Mouse (Mus musculus) embryonic facial prominence, embryonic 15.5 days (tissue): ENCODE results near the gene Lpp. TPM values are rescaled to one million over a fixed set of nuclear protein-coding genes. Genes with fewer than 3 reads are reported as not detected.

Source experiments
- ATAC-seq: fragments of 200-750 bp; cut with Nextera tagmentation; 2 replicates; pipeline ENCODE4 v1.8.0; 2017; ENCODE audit warnings: low read depth, moderate TSS enrichment; ENCODE audit not compliant: insufficient number of reproducible peaks, low FRiP score, low TSS enrichment
- H3K27ac ChIP-seq: fragments of 300-500 bp; sonication (generic); replicated peaks from 2 replicates; pipeline ENCODE4 v1.5.1; 2015; ENCODE audit warnings: mild to moderate bottlenecking, inconsistent platforms
- H3K27me3 ChIP-seq: fragments of 300-500 bp; sonication (generic); 2 replicates; pipeline ENCODE4 v1.6.1; 2015; ENCODE audit warnings: inconsistent platforms
- H3K36me3 ChIP-seq: fragments of 300-500 bp; sonication (generic); 2 replicates; pipeline ENCODE4 v1.6.1; 2015; ENCODE audit warnings: mild to moderate bottlenecking, inconsistent platforms
- H3K4me1 ChIP-seq: fragments of 300-500 bp; sonication (generic); 2 replicates; pipeline ENCODE4 v1.6.1; 2015; ENCODE audit warnings: inconsistent platforms
- H3K4me2 ChIP-seq: fragments of 300-500 bp; sonication (generic); replicated peaks from 2 replicates; pipeline ENCODE4 v1.6.1; 2015; ENCODE audit warnings: mild to moderate bottlenecking, inconsistent platforms
- H3K4me3 ChIP-seq: fragments of 300-500 bp; sonication (generic); replicated peaks from 2 replicates; pipeline ENCODE4 v1.5.1; 2015; ENCODE audit warnings: mild to moderate bottlenecking, inconsistent platforms
- H3K9ac ChIP-seq: fragments of 300-500 bp; sonication (generic); 2 replicates; pipeline ENCODE4 v1.6.1; 2015; ENCODE audit warnings: inconsistent platforms
- H3K9me3 ChIP-seq: fragments of 300-500 bp; sonication (generic); replicated peaks from 2 replicates; pipeline ENCODE4 v1.6.1; 2016; ENCODE audit warnings: inconsistent platforms
- WGBS: fragments of 180-500 bp; shearing (Covaris S2); methylation state at CpG from one replicate; pipeline ENCODE4 v1.1.7; 2015; 5-methylcytosine and 5-hydroxymethylcytosine counted together
- polyA plus RNA-seq: library from polyadenylated mRNA; unstranded; fragments of >200 nt; fragmentation: Nextera tagmentation; extraction: Ambion mirVana; gene quantifications from 2 replicates; pipeline ENCODE4 v1.2.1, GENCODE M21; 2015

Lpp gene
- polyA plus RNA-seq, 1 experiment from 2014 or later, result 52.8 TPM

DNA sequence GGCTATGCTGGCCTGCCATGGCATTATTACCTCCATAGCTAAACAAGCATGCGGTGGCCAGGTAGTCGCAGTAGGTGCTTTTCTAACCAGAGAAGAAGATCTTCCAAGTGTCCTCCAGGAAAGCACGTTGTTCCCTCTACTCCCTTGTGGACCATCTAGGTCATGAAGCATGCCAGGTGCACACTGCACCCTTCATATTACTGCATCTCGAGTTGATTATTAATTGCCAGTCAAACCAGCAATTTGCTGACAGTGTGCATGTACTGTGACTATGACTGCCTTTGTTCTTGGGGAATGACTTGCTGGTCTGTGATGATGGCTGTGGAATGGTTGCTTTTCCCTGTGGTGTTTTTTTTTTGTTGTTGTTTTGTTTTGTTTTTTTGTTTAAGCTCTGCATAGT is 45.1 kb downstream of the Lpp start:
- no peaks in the 10 kb centered on the region for H3K27me3 ChIP-seq
- no peak overlapping the region for H3K9ac ChIP-seq
- no peak overlapping the region for H3K4me2 ChIP-seq
- no peaks in the 10 kb centered on the region for H3K9me3 ChIP-seq
- H3K27ac ChIP-seq, result no peak overlapping the region
- 81% methylated on average over 4 of the region's 4 CpGs for WGBS
- H3K4me1 ChIP-seq, result peaks cover 42% of the 10 kb centered on the region
- H3K36me3 ChIP-seq, result no peaks in the 10 kb centered on the region
- H3K4me3 ChIP-seq, result no peak overlapping the region
- no peak for ATAC-seq

DNA sequence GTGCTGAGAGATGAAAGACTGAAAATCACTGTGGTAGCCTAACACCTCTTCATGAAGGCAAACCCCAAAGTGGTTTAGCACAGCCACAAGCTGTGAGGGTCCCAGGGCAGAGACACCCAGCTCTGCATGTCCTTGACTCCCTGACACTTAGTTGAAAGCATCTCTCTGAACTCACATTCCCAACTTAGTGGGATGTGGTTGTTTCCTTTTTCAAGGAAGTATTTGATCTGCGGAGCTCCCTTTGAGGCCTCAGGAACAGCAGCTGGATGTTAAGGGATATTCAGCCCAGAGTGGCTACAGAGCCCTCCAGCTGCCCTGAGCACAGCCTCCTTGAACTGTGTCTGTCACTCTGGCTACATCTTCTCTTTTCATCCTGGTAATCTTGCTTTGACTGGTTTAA is 48.0 kb downstream of the Lpp start:
- Histone ChIP-seq H3K4me3 (no peak overlapping the region), H3K27ac (no peak overlapping the region), H3K4me1 (peaks cover 25% of the 10 kb centered on the region), H3K36me3 (peaks cover 6% of the 10 kb centered on the region; the same call in 1 of the 2 replicates), H3K27me3 (no peaks in the 10 kb centered on the region), H3K9me3 (no peaks in the 10 kb centered on the region), H3K4me2 (no peak overlapping the region), H3K9ac (no peak overlapping the region)
- no peak for ATAC-seq
- 45% methylated on average over 1 of the region's 1 CpGs for WGBS

DNA sequence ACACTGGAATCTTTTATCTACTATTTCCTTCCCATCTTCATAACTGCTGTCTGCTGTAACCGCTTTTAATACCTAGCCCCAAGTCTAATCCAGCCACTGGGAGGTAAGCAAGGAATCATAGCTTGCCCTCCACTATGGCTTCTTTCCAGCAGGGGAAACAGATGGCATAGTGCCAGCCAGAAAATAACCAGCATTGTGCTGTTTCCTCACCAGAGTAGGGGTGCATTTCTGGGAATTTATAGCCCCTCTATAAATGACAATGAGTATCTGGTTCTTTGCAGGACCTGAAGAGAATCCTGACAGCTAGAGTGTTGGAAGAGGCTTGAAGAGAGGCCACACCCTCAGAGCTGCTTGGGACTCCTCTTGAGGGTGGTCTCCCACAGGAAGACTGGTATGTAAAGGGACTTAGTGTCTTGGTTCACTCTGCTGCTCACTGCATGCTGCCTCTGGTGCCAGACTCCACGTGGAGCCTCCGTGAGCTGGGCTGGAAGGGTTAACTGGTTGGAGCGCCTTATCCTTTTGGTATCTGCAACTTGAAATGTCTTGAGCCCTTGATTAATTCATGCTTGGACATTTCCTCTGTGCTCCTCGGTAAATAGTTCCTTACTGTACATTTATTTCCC is 49.3 kb downstream of the Lpp start:
- peak; percentile 41; the same call in 1 of the 2 replicates for ATAC-seq
- WGBS, result 49% methylated on average over 5 of the region's 5 CpGs
- no peak overlapping the region for H3K4me2 ChIP-seq
- peak overlapping the region; percentile 63 for H3K27ac ChIP-seq
- peaks cover 25% of the 10 kb centered on the region for H3K4me1 ChIP-seq
- H3K4me3 ChIP-seq, result no peak overlapping the region
- no peak overlapping the region for H3K9ac ChIP-seq
- peaks cover 7% of the 10 kb centered on the region; the same call in 1 of the 2 replicates for H3K36me3 ChIP-seq
- H3K9me3 ChIP-seq, result no peaks in the 10 kb centered on the region
- no peaks in the 10 kb centered on the region for H3K27me3 ChIP-seq

DNA sequence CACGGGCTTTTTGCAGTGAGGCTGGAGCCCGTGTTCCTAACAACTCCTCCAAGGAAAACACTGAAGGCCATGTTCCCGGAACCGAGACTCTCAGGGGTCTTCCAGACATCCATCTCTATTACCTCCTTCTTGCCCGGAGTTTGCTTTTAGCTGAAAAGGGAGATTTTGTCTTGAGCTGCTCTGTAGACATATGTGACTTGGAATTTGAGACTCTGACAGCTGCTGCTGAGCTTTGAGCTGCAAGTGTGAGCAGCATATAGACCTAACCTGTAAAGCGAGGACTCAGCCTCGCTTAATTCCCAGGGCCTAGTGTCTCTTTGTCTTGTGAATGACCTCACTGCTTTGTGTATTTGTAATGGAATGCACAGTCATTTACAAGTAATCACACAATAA is 49.8 kb downstream of the Lpp start:
- Histone ChIP-seq H3K27ac (peak overlapping the region; percentile 63), H3K4me1 (peaks cover 29% of the 10 kb centered on the region), H3K27me3 (no peaks in the 10 kb centered on the region), H3K9ac (no peak overlapping the region), H3K4me3 (no peak overlapping the region), H3K4me2 (no peak overlapping the region), H3K36me3 (peaks cover 7% of the 10 kb centered on the region; the same call in 1 of the 2 replicates), H3K9me3 (no peaks in the 10 kb centered on the region)
- 27% methylated on average over 7 of the region's 7 CpGs for WGBS
- peak; percentile 70; the same call in 1 of the 2 replicates for ATAC-seq

DNA sequence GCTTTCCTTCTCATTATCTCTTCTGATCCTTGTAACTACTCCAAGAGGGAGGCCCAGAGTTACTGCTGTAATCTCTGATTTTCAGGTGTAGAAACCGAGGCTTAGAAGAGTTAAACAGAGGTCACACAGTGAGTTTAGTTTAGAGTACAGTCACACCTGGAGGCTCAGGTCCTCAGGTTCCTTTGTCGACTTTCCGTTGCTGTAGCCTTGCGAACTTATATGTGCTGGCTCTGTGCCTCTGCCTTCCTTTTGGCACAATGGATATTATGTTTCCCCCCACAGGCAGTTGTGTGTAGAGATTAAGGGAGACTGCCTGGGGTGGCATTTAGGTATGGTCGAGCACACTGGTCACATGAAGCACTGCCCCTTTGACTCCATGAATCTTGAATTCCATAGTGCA is 50.2 kb downstream of the Lpp start:
- Histone ChIP-seq H3K27me3 (no peaks in the 10 kb centered on the region), H3K36me3 (peaks cover 7% of the 10 kb centered on the region; the same call in 1 of the 2 replicates), H3K4me3 (no peak overlapping the region), H3K27ac (peak overlapping the region; percentile 63), H3K4me2 (no peak overlapping the region), H3K9me3 (no peaks in the 10 kb centered on the region), H3K9ac (no peak overlapping the region), H3K4me1 (peaks cover 33% of the 10 kb centered on the region)
- ATAC-seq, result 0 out of 2 replicates have a peak, but pooled peaks have one; percentile 37
- 42% methylated on average over 5 of the region's 5 CpGs for WGBS

DNA sequence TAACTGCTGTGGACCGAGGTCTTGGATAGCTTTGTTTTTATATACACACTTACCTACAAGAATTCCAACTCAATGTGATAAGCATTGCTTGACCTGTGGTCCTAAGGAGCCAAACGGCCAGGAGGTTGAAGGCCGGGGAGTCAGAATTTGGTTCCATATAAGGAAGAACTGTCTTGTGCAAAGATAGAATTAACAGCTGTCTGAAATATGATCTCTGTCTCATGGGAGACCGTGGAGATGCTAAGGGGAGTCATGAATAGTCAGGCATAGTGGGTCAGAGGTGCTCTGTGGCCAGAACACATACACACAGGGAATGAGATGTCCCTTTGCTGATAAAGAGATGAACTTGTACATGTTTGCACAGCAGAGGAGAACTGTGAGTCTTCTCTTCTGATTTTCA is 51.5 kb downstream of the Lpp start:
- no peaks in the 10 kb centered on the region for H3K27me3 ChIP-seq
- 65% methylated on average over 4 of the region's 4 CpGs for WGBS
- H3K27ac ChIP-seq, result no peak overlapping the region
- no peak overlapping the region for H3K4me2 ChIP-seq
- H3K9ac ChIP-seq, result no peak overlapping the region
- H3K36me3 ChIP-seq, result peaks cover 7% of the 10 kb centered on the region; the same call in 1 of the 2 replicates
- H3K4me1 ChIP-seq, result peaks cover 36% of the 10 kb centered on the region
- no peak overlapping the region for H3K4me3 ChIP-seq
- no peak for ATAC-seq
- no peaks in the 10 kb centered on the region for H3K9me3 ChIP-seq

DNA sequence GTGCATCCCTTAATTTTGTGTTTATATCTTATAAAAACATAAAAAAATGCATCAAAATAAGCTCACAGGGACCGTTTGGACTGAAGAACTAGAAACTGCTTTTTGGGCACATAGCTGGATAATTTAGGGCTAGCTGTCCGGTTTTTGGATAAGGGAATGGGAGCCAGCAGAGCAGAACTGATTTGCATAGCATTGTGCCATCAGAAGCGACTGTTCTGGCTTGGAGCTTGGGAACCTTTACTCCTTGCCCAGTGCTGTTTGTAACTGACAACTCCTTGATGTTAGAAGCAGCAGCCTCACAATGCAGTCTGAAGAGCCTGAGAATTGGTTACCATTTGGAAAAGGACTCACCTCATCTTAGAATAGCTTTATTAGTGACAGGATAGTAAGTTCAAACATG is 52.2 kb downstream of the Lpp start:
- H3K4me2 ChIP-seq, result no peak overlapping the region
- no peaks in the 10 kb centered on the region for H3K27me3 ChIP-seq
- H3K4me1 ChIP-seq, result peaks cover 40% of the 10 kb centered on the region
- H3K9ac ChIP-seq, result no peak overlapping the region
- peaks cover 7% of the 10 kb centered on the region; the same call in 1 of the 2 replicates for H3K36me3 ChIP-seq
- H3K4me3 ChIP-seq, result no peak overlapping the region
- 82% methylated on average over 3 of the region's 3 CpGs for WGBS
- ATAC-seq, result no peak
- no peaks in the 10 kb centered on the region for H3K9me3 ChIP-seq
- no peak overlapping the region for H3K27ac ChIP-seq

DNA sequence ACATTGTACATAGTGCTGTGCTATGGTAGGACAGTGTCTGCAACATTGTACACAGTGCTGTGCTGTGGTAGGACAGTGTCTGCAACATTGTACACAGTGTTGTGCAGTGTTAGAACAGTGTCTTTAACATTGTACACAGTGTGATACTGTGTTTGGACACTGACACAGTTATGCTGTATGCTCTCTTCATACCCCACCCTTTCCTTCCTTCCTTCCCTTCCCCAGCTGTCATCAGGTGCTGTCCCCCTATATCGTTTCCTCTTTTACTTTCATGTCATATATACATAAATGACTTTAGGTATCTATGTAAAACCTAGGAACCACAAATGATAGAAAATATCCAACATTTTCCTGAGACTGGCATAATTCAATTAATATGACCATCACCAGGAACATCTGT is 53.1 kb downstream of the Lpp start:
- Histone ChIP-seq H3K36me3 (peaks cover 7% of the 10 kb centered on the region; the same call in 1 of the 2 replicates), H3K4me3 (no peak overlapping the region), H3K9me3 (no peaks in the 10 kb centered on the region), H3K4me2 (no peak overlapping the region), H3K9ac (no peak overlapping the region), H3K27me3 (no peaks in the 10 kb centered on the region), H3K4me1 (peaks cover 37% of the 10 kb centered on the region), H3K27ac (no peak overlapping the region)
- ATAC-seq, result no peak
- 68% methylated on average over 1 of the region's 1 CpGs for WGBS

DNA sequence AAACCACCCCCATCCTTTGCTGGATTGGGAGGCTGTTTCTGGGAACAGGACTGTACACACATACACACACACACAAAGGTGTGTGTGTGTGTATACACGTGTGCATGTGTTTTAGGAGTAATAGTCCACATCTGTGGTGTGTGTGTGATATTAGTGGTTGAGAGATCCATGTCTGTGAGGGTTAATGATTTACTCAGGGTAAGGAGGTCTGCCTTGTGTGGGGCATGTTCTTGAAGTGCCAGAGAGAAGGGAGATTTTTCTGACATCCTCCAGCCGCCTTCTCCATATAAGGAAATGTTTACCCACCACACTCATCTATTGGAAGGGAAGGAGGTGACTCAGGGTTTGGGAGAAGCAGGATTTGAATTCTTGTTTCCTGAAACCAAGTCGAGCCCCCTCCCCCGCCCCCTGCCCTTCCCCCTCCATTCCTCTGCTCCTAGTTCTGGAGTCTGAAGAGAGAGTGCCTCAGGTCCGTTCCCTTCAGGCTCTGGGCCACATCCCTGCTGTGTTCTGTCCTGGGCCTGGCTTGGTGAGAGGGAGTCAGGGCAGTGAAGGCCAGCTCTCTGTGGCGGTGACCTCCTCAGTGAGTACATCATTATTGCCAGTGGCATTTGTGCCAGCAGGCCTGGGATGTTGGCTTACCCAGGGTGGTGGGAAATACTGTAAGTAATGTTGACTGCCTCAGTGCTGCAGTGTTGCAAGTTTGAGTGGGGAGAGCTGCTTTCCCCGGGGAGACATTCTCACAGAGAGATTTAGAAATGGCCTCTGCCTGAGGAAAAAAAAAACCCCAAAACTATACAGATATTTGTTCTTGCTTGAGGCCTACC is 54.6 kb downstream of the Lpp start:
- Histone ChIP-seq H3K36me3 (peaks cover 7% of the 10 kb centered on the region; the same call in 1 of the 2 replicates), H3K27ac (no peak overlapping the region), H3K9me3 (no peaks in the 10 kb centered on the region), H3K4me1 (peaks cover 31% of the 10 kb centered on the region), H3K4me2 (no peak overlapping the region), H3K4me3 (no peak overlapping the region), H3K27me3 (no peaks in the 10 kb centered on the region), H3K9ac (no peak overlapping the region)
- 50% methylated on average over 7 of the region's 7 CpGs for WGBS
- ATAC-seq, result no peak

DNA sequence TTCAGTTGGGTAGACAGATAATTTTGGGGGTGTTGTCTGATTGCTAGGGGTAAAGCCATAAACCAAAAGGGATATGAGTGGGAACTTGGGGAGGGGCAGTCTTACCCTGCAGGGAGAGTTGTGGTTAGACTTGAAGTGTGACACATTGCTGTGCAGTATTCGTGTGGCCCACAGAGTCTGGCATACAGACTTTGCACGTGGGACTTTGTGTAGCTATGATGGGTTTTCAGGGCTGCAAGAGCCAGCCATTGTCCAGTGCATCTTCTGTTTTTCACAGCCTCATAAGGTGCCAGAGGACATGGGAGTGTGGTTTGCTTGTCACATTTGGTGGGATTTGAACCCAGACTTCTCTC is 55.2 kb downstream of the Lpp start:
- peaks cover 28% of the 10 kb centered on the region for H3K4me1 ChIP-seq

DNA sequence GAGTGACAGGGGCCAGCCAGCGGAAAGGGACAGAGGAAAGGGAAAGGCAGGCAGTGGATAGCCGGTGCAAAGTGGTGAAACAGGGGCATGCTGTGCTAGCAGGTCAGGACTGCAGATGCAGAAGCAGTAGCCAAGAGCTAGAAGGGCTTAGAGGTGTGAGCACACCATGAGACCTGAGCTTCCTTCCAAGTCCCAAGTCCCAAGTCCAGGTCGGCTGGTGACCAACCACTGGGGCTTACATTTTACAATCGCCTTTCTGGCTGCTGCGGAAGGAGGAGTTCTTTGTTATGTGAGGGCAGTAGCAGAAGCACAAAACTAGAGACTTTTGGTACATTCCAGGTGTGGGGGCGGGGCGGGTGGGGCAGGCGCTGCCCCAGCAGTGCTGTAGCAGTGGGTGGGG is 56.5 kb downstream of the Lpp start:
- Histone ChIP-seq H3K36me3 (peaks cover 7% of the 10 kb centered on the region; the same call in 1 of the 2 replicates), H3K4me3 (no peak overlapping the region), H3K4me2 (no peak overlapping the region), H3K27ac (no peak overlapping the region), H3K9ac (no peak overlapping the region), H3K27me3 (no peaks in the 10 kb centered on the region), H3K9me3 (no peaks in the 10 kb centered on the region), H3K4me1 (peaks cover 31% of the 10 kb centered on the region)
- 42% methylated on average over 8 of the region's 8 CpGs for WGBS
- no peak for ATAC-seq

More for the DNA sequence above, 55.2 kb downstream of the Lpp start:
- Histone ChIP-seq H3K4me3 (no peak overlapping the region), H3K4me2 (no peak overlapping the region), H3K36me3 (peaks cover 7% of the 10 kb centered on the region; the same call in 1 of the 2 replicates), H3K27me3 (no peaks in the 10 kb centered on the region), H3K27ac (0 out of 2 replicates have a peak overlapping the region, but pooled peaks have one; percentile 0), H3K9ac (no peak overlapping the region), H3K9me3 (no peaks in the 10 kb centered on the region)
- WGBS, result 39% methylated on average over 2 of the region's 2 CpGs
- ATAC-seq, result no peak
